Mouse (Mus musculus) regulatory T cell (primary cell): ENCODE measurements around the gene Spi1.
"Not testable (repeated sequence)": the region's sequence is repeated elsewhere in the genome, so short reads cannot be mapped to it uniquely, and the experiment has no call there.

Source experiments
- in situ Hi-C: fragments of 300-600 bp; cut with MboI, MseI; formaldehyde crosslinking; loops from one replicate; pipeline ENCODE4 v1.15.1; 2025; ENCODE audit warnings: high pct_unique_total_duplicates

Gene Spi1

DNA sequence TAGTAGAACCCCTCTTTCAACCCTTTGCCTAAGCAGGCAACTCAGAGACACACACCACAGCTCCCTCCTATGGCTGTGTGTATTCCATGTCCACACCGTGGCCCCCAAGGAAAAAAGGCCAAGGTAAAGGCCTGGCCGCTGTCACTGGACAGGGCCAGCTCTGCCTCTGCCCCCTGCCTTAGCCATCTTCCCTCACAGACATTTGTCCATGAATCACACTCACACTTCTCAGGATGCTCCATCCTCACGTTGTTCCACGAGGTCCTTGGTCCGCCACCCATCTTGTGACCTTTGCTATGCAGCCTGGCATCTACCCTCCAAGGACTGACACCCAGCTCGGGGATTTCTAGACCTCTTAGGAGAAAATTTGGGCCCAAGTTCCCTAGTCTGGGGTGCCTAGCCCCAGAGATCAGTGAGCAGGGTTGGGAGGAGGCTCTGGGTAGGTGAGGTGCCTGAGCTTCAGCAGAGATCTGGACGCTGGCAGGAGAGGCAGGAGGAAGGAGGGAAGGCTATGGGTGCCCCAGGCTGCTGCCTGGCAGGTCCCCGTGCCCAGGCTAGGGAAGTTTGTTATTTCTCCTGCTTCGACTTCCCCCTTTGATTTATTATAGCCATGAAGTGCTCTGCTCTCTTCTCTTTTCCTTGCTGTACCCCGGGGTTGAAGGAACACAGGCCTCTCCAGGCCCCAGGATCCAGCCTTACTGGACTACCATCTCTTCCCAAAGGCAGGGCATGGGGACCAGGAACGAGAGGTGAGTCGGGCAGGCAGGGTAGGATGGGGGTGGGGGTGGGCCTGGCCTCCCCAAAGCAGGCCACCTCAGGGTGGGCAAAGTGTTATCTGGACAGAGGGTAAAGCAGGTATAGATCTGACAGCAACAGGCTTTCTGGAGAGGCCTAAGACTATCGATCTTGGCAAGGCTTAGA is at the start of gene Spi1:
TSS of gene Spi1 (plus strand) at position 616 of the 921 bp plus-strand sequence.
- in situ Hi-C loops: no loop called here

DNA sequence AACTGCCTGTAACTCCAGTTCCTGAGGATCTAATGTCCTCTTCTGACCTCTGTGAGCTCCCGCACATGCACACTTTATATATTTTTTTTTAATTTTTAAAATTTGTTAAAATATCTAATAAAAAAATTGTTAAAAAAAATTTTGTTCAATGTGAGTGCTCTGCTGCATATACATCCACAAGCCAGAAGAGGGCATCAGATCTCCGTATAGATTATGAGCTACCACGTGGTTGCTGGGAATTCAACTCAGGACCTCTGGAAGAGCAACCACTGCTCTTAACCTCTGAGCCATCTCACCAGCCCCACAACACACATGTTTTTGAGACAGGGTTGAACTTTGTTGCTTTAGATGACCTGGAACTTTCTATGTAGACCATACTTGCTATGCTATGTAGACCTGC is 49.2 kb upstream of the Spi1 start:
- in situ Hi-C loops: no loop called here

DNA sequence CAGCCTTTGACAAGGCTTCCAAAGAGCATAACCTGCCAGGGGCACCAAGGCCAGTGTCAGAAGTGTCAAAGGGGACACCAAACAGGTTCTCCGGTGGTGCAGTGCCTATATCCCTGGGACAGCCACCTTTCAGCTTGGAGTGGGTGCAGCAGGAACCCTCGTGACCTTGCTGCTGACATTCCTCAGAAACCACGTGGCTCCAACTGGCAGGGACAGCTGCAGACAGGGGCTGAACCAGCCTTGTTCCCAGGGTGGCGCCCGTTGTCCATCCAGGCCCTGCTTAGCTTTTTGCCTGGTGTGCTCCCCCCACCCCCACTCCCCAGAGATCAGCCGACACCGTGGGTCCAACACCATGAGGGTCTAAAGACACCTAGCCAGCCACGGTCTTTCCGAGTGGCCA is 46.8 kb upstream of the Spi1 start, which contains the start of gene Rapsn:
TSS of gene Rapsn (plus strand) at position 236 of the 400 bp plus-strand sequence.
- in situ Hi-C loops: no loop called here

DNA sequence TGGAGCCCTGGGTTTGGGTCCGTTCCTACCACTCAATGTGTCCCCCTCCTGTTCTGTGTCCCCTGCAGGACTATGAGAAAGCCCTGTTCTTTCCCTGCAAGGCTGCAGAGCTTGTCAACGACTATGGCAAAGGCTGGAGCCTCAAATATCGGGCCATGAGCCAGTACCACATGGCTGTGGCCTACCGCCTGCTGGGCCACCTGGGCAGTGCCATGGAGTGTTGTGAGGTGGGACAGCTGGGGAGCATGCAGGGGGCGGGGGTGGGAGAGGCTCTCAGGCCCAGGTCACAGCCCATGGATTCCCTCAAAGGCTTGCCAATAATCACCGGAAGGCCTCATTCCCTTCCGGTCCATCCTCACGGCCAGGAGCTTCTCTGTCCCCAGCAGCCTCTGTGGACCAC is 40.4 kb upstream of the Spi1 start:
- in situ Hi-C loops: no loop called here

DNA sequence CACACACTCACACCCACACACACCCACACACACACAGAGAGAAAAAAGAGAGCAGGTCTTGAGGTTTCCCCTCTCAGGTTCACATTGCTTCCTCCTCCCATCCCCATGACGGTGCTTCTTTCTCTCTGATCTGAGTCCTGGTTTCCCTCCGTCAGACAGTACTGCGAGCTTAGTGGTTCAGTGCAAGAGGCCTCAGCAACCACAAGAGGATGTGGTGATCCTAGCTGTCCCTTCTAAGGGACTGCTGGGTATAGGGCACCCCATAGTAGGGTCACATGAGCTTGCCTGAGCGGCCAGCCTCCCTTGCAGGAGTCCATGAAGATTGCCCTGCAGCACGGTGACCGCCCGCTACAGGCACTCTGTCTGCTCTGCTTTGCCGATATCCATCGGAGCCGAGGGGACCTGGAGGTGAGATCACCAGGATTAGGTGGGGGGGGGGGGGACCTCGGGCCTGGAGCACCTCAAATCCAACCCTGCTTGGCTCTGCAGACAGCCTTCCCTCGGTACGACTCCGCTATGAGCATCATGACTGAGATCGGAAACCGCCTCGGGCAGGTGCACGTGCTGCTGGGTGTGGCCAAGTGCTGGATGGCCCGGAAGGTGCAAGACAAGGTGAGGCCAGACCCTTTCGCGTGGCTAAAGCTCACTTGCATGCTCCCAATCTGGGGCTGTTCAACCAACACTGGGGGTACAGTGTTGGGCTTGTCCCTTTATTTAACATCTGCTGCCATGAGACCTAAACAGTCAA is 39.4 kb upstream of the Spi1 start:
- in situ Hi-C loops: no loop called here

DNA sequence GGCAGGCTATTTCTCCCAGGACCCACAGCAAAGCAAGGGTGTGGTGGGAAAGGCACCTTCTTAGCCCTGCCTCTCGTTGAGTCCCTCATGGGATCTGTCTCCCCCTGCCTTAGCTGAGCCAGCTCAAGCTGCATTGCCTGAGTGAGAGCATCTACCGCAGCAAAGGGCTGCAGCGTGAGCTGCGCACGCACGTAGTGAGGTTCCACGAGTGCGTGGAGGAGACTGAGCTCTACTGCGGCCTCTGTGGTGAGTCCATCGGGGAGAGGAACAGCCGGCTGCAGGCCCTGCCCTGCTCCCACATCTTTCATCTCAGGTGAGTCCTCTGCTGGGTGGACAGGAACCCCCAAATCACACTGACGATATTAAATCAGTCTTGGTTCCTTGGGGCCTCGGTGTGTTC is 37.5 kb upstream of the Spi1 start:
- in situ Hi-C loops: no loop called here

DNA sequence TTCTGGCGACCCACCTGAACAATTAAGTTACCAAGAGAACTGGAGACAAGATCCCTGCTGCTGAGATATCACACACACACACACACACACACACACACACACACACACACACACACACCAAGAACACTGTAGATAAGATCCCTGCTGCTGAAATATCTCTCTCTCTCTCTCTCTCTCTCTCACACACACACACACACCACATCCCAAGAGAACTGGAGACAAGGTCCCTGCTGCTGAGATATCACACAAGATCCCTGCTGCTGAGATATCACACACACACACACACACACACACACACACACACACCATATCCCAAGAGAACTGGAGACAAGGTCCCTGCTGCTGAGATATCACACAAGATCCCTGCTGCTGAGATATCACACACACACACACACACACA is 36.4 kb upstream of the Spi1 start:
- in situ Hi-C loops: not testable (repeated sequence)

DNA sequence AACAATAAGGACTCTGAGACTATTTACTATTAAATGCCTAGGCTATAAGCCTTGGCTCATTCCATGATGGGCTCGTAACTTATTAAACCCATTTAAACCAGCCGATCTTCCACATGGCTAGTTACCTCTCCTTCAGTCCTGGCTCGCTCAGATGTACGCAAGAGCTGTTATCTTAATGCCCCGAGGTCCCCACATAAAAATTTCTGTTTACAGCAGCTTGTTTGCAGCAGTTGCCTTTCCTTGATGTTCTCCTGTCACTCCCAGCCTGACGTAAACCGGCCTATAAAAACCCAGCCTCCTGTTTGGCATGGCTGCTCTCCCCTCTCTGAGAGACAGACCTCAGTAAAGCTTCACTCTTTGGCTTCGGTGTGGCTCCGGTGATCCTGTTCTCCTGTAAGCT is 34.8 kb upstream of the Spi1 start:
- in situ Hi-C loops: no loop called here

DNA sequence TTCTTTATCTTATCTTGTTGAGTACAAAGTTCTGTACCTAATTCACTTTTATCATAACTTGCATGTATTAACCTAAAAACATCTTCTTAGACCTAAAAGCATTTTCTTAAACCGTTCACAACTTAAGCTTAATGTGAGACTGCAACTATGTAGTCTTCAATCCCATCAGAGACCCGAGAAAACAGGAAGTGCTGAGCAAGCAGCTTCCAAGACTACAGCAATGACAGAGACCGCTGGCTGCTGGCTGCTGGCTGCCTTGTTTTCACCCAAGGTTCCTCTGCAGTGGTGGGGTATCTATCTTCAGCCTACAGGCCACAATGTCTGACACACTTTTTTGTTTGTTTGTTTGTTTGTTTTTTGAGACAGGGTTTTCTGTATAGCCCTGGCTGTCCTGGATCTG is 30.3 kb upstream of the Spi1 start:
- in situ Hi-C loops: no loop called here

DNA sequence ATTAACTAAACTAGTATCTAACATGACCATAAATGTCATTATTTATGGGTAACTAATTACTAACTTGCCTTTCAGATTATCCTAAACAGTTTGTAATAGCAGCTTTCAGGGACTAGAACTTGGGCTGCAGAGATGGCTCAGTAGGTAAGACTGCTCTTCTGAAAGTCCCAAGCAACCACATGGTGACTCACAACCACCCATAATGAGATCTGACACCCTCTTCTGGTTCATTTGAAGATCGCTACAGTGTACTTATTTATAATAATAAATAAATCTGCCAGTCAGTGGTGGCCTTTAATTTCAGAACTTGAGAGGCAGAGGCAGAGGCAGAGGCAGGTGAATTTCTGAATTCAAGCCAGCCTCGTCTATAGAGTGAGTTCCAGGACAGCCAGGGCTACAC is 29.4 kb upstream of the Spi1 start:
- in situ Hi-C loops: no loop called here

DNA sequence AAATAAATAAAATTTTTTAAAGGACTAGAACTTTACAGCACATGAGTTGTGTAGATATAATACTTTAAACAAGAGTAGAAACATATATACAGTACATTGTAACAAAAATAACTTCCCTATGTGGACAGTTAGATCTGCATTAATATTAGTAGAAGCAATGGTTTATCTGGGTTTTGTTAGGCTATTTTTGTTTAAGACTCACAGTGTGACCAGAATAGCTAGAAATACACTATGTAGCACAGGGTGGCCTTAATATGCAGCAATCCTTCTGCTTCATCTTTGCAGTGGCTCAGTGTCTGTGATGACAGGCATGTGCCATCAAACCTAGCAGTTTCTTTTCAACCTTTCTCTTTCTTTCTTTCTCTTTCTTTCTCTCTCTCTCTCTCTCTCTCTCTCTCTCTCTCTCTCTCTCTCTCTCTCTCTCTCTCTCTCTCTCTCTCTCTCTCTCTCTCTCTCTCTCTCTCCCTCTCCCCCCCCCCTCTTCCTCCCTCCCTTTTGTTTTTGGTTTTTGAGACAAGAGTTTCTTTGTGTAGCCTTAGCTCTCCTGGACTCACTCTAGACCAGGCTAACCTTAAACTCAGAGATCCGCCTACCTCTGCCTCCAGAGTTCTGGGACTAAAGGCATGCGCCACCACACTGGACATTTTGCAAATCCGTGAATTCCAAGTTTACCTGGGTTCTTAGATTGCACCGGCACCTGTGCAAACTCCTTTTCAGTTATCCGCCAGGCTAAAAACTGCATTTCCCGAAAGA is 28.8 kb upstream of the Spi1 start:
- in situ Hi-C loops: no loop called here

DNA sequence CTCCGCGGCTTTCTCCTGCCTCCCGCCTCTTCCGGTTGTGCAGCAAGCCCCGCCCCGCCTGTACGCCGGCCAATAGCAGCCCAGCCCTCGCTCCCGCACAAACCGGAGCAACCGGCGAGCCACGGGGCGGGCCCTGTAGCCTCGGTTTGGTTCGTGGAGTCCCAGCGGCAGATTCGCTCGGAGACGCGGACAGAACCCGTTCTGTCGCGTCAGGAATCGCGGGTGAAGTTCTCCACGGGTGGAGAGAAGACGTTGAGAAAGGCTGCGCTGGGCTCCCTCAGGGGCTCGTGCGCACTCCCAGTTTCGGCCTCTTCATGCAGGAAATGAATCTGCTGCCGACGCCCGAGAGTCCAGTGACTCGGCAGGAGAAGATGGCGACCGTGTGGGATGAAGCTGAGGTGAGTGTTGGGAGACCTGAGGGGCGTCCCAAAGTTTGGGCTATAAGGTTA is 28.2 kb upstream of the Spi1 start, which contains the start of gene Psmc3:
TSS of gene Psmc3 (plus strand) at position 76 of the 449 bp plus-strand sequence.
- in situ Hi-C loops: no loop called here

DNA sequence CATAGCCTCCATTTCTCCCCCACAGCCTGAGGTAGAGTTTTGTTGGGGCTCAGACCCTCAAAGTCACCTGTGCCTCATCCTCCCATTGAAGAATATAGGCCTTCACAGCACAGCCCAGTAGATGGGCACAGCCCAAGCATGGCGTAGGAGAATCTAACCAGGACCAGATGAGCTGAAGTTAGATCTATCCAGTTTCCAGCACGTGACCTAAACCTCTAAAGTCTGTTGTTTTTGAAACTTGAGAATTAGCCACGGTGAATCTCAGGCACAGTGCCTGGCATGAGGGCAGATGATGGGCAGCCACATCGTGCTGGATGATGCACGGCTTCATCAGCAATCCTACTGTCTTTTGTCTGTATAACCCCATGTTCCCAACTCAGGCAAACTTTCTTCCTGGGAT is 23.8 kb upstream of the Spi1 start:
- in situ Hi-C loops: no loop called here

DNA sequence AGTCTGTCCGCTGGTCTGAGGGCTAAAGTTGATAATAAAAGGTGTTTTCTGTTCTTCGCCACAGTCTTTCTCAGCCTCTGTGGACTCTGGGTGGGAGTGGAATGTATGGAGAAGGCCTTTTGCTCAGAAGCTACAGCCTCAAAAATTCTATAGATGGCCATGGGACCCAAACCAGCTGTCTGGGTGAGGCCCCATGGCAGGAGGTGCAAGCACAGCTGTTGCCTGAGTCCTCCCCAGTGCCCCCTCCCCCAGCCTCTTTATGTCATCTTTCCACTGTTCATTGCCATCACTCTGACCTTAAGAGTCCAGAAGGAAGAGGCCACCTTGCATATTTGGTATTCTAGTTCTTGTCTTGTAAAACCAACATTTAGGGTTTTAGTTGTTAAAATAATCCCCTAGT is 22.8 kb upstream of the Spi1 start:
- in situ Hi-C loops: no loop called here

DNA sequence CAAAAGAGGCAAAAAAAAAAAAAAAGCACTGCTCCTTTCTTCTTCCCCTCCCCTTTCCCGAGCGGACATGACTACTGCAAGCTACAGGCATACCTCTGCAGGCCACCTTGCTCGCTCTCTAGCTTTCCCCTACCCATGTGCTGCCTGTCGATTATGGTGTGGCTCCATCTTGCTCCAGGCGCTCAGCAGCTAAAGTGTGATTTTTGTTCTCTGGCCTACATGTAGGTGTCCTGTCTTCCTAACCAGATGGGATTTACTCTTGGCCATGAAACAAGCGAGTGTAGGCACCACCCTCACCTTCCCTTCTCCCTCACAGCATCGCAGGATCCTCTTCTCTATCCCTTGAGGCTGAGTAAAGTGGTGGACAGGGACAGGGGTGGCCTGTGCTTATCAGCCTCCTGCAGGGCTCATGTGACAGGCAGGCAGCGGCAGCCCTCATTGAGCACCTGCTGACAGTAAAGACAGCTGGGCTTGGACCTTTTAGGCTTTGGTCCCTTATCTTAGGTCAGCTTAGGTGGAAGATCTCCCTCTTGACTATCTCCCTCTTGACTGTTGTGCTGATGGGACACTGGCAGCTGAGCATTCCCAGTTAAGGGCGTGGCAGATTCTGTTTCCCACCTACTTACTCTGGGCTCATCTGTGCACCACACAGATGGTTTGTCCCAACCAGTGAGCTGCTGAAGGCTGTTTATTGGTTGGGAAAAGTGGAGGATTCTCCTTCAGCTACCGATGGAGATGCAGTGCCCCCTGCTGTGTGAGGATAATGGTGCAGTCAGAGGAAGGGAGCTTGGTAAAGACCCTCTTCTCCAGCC is 21.4 kb upstream of the Spi1 start:
- in situ Hi-C loops: no loop called here

DNA sequence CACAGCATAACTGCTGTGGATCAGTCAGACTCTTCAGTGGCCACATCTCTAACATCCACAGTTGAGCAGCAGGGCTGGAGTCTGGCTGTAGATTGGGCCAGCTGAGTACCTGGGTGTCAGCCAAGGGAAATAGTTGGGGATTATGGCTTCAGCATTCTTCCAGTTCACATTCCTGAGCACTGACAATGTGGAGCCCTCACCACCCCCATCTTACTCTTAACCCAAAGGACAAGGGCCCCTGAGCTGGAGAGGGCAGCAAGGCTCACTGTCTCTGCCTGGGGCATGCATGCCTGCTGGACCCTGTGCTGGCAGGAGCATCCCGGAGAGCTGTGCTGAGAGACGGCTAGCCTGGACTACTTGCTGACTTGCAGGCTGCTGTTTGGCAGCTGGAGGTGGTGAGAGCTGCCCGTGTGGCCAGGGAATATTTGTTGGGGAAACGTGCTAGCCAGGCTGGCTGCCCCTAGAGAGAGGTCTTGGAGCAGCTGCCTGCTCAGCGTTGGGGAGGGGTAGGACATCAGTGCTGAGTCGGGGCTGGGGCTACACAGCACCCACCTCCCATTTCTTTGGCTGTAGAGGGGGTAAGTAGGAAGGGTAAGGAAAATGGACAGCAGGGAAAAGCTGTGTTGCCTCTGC is 20.2 kb upstream of the Spi1 start:
- in situ Hi-C loops: no loop called here

DNA sequence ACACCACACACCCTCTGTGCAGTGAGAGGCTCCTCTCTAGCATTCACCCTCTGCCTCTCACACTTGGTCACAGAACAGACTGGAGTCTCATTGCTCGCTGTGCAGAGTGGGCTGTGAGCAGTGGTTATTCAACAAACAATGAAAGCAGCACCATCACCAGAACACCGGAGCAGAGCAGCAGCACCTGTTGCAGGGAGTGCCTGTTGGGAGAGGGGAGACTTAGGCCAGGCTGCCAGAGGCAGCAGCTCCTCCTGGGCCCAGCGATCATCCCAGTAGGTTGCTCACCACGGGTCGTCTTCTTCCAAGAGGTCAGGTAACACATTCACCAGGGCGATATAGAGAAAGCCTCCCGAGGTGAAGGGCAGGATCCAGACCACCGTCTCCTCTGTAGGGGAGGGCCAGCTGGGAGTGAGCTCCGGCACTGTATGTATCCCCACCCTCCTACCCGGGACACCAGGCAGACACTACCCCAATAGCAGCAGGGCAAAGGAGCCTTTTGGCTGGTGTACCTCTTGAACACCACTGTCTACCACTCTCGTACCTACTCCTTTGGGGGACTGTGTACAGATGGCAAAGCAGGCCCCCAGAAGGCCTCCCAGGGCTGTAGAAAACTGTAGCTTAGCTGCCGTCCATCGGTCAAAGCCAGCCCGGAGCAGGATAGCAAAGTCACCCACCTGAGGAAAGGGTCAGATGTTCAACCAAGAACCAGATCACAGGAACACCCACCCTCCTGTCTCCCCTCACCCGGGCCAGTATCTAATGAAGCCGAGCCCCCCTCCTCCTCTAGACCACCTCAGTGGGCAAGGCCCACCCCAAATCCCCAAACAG is 19.2 kb upstream of the Spi1 start:
- in situ Hi-C loops: no loop called here

DNA sequence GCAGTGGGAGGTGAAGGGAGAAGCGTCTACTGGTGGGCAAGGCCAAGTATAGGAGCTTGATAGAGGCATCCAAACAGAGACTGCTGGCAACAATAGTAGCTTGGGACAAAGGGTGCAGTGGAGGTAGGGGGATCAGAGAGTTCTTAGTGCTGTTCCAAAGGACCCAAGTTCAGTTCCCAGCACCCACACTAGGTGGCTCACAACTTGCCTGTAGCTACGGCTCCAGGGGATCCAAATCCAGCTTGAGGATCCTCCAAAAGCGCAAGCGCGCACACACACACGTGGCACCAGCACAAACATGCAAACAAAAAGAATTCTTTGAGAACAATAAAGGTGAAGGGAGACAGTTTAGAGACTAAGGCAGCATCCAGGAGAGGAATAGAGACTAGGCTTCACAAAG is 18.0 kb upstream of the Spi1 start:
- in situ Hi-C loops: no loop called here

DNA sequence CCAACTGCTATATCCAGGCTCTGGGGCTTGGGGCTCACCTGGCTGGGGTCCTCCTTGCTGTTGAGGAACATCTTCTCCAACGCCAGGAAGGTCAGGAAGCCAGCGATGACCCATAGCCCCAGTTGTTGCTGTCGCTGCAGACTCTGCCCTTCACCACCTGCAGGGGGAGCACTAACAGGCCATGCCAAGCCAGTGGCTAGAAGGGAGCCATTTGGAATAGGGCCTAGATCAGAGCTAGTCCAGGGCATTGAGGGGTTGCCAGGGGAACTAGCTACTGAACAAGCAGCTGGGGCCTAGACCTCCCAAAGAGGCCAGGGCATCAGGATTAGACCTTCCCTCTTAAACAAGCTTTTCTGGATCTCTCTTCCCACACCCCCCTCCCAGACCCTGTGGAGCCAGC is 16.6 kb upstream of the Spi1 start:
- in situ Hi-C loops: loop anchor here (5.0 kb wide), 1 partner anchor 37 kb away; no protein-coding TSS in a partner anchor

DNA sequence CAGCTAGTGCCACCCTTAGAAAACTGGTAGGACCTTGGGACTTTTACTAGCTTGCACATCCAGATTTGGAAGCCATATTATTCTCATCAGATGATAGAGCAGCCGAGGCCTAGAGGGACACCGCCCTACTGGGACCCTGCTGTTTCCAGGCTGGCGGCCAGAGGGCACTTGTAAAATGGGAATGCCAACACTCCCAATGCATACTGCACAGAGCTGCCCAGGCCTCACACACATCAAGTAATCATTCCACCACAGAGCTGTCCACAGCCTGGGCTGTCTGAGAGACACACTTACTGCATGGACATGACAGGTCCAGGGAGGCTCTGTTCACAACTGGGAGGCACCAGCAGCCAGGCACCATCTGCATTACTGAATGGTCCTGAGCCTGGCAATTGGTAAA is 15.7 kb upstream of the Spi1 start:
- in situ Hi-C loops: loop anchor here (5.0 kb wide), 1 partner anchor 36 kb away; no protein-coding TSS in a partner anchor
